Mouse (Mus musculus) induced T-regulatory cell, adult 2 months (primary cell): Measurements from ENCODE around the gene Selenow.

Source experiments
- DNase-seq: peaks from one replicate; pipeline ENCODE4 v3.0.0-alpha.2; 2012; ENCODE audit warnings: low read depth

Gene Selenow

DNA sequence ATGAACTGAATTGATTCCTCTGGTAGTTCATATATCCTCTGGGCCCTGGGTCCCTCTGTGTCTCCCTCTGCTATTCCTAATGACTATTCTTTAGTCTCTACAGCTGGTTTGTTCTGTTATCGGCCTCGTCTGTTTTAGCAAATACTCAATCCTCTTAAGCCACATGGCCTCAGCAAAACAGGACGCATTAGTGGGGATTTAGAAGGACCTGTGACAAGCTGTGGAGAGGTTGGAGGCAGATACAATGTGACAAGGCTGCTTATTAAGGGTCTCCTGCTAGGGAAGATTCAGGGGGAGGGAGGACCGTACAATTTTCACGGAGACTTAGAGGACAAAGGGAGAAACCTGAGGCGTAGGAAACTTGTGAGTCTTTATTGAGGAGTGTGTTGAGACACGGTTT, 16.3 kb downstream of the Selenow start:
- DNase-seq: no peak

DNA sequence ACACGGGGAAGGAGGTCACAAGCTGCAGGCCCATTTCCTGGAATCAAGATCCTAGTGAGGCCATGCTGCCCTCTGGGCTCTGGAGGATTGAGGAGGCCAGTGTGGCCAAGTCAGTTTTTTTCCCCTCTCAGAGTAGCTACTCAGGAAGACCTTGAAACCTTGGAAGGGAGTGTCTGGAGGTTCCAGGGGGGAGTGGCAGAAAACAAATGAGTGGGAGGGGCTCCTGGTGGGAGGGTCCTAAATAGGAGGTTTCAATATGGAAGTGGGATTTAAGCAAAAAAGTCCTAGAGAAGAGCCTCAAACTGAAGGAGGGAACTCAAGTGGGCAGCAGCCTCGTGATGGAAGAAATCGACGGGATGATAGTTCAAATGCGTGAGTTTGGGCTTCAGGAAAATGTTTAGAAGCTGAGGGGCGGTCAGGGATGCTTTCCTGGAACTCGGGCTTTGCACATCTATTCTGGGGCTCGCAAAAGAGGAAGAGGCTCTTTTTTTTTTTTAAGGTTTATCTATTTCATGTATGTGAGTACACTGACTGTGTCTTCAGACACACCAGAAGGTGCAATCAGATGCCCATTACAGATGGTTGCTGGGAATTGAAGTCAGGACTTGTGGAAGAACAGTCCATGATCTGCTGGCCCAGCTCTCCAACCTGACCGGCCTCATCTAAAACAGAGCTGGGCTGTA, 20.7 kb downstream of the Selenow start:
- DNase-seq: no peak

DNA sequence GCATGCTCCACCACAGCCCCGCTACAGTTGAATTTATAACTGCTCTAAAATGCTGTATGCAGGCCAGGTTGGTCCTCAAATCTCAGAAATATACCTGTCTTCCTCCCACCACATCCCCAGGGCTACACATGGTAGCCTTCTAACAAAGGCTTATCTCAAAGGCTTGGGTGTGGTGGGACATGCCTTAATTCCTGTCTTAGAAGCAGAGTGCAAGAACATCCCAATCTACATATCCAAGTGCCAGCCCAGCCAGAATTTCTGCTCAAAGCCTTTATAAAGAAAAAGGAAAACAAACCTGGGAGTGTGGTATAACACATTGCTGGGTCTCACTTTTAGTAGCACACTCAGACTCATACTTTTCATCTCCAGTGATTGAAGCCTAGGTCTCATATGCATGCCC, 28.0 kb downstream of the Selenow start:
- no peak for DNase-seq

DNA sequence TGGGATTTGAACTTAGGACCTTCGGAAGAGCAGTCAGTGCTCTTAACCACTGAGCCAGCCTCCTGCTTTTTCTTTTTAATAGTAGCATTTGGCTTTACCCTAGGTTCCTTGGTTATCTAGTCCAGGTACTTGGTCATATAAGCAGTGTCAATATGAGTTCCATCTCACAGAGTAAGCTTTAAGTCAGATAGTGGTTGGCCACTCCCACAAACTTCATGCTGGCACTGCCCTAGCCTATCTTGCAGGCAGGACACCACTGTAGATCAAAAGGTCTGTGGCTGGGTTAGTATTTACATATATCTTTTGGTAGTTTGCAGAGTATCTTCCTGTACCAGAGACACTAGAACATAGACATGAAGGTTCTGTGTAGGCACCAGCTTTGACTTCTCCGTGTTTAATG, 38.1 kb downstream of the Selenow start:
- no peak for DNase-seq

DNA sequence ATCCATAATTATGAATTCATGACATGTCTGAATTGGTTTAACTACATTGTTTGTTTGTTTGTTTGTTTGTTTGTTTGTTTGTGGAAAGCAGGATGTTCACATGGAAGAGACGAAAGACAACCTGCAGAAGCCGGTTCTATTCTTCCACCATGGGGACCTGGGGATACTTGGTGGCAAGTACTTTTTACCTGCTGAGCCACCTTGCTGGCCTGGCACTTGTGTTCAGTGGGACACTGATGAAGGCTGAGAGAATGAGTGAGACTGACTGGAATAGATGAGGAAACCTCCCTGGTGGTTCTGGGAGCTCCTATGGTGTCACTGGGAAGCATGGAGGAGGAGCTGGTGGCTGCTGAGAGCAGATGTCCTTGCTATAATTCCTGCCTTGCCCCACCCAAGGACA, 39.9 kb downstream of the Selenow start, which contains the start of gene Crxos:
Gene Crxos (plus strand): TSS at position 301 of the 400 bp plus-strand sequence.
- no peak for DNase-seq

DNA sequence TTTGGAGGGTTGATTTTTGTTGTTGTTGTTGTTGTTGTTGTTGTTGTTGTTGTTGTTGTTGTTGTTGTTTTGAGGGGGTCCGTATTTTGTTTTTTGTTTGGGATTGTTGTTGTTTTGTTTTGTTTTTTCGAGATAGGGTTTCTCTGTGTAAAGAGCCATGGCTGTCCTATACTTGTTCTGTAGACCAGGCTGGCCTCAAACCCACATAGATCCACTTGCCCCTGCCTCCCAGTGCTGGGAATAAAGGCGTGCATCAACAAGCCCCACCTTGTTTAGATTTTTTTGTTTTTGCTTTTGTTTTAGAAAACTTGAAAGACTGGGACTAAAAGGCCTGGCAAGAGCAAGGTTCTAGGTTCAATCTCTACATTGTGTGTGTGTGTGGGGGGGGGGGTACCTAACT, 40.4 kb downstream of the Selenow start:
- DNase-seq: no peak

DNA sequence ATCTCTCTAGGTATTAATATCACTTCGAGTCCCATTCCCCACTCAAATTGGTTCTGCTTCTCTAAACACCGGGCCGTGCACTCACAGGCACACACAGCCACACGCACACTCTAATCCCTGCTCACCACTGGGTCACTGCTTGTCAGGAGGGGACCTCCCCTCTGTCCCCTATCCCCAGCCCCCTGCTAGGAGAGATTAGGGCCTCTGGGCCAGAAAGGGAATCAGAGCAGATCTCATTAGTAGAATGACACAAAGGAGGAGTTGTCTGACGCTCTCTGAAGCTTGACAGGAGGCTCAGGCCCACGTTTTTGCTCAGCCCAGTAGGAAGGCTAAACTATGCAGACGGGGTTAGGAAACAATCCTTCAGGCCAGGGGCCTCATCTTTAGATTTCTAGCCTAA, 40.8 kb downstream of the Selenow start:
- DNase-seq: no peak

DNA sequence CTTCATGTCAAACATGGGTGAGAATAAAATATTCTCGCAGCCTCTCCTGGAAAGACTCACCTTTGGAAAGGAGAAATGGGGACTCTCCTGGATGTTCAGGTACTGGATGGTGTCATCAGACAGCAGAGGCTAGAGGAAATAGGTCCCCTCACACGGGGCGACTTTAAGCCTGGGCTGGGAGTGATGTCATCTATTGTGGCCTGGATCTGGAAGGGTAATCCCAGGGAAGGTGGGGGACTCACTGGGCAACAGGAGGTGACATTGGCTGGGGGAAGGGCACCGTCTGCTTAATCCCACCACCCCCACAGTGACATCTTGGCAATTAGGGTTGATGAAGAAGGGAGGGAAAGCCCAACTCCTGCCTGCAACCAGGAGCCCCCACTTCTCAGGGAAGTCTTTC, 42.4 kb downstream of the Selenow start, which contains the start of gene Crx:
Gene Crx (minus strand): TSS at position 213 of the 400 bp plus-strand sequence.
- no peak for DNase-seq
